Mouse (Mus musculus): ENCODE data around the gene 9430097D07Rik.
A peak's percentile ranks its signal among the peaks of the same experiment; 100 is the strongest.

The 9430097D07Rik gene

DNA sequence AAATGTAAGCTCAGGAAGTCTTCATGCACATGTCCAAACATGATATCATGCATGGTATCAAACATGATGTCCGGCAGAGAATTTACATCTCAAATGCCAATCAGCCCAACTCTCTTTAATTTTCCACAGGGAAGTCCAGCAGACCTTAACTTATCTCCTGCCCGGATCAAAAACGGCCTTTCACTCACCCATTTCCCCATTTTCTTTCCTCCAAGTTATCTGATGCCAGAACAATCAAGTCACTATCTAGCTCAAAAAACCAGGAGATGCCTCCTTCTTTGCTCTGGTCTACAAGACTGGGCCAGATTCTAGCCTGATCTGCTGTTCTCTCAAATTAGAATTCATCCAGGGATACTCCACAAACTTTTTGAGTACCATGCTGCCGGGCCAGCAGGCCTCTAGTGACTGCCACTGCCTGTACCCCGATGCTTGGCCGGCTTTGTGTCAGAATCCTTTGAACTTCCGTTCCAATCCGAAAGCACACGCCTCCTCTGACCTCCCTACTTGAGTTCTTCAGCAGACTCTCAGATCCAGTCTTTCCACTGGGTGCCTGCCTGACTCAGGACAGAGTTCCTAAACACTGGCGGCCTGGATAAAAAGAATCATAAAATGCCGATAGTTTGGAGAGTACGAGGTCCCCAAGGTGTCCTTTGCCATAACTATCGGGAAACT, 41.3 kb downstream of the 9430097D07Rik start:
- DNase-seq, result peak; percentile 79

DNA sequence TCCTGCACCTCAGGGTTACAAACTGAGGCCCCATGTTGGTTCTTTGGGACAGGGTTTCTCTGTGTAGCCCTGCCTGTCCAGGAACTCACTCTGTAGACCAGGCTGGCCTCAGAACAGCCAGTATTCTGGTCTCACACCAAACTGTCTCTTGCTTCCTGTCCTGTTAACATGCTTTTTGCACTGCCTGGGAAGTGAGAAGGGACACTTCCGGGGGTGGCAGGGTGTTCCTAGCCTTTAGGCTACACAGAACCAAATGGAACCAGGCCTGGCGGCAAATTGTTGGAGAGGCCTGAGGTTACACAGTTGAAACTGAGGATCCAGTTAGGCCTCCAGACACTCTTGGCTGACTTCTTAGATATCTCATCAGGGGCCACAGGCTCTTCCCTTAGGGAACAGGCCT, 42.3 kb downstream of the 9430097D07Rik start:
- no peak for DNase-seq

DNA sequence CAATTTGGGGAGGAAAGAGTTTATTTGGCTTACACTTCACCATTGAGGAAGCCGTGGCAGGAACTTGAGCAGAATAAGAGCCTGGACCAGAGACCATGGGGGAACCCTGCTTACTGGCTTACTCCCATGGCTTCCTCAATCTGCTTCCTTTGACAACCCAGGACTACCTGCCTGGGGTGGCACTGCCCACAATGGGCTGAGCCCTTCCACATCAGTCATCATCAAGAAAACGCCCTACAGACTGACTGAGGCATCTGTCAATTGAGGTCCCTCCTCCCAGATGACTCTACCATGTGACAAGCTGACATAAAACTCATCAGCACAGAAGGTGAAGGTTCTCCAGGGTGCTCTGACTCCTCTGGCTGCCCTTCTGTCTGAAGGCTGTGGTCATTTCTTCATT, 45.0 kb downstream of the 9430097D07Rik start:
- DNase-seq, result no peak

DNA sequence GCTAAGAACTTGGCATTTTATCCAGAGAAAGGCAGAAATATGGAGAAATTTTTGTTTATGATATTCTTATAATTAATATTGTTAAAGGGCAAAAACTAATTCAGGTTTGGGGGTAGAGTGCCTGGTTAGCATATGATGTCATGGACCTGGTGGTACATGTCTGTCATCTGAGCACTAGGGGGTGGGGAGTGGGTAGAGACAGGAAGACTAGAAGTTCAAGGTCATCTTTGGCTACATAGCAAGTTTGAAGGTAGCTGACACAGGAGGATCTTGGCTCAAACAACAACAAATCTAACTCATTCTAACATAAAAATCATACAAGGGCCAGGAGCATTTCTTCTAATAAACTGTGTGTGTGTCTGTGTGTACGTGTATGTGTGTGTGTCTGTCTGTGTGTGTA, 47.2 kb downstream of the 9430097D07Rik start:
- no peak for DNase-seq

DNA sequence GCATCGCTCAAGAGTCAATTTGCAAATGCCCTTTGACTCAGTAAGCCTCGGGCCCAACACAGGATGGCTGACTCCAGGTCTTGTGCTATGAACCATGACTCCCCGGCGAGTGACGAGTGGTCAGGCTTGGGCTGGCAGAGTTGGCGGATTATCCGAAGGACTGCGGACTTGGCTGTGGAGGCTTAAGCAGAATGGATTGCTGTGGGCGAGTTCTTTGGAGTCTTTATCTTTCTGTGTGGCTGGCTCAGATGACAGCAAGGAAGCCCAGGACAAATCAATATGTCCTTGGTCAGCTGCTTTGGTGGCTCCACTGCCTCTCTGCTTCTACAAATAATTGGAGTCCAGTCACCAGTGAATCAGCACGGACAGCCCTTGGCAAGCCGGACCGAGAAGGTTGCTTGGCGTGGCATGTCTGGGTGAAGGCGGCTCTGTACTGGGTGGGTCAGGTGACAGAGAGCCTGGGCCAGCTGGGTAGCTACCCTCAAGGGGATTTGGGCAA, 48.0 kb downstream of the 9430097D07Rik start:
- no peak for DNase-seq

DNA sequence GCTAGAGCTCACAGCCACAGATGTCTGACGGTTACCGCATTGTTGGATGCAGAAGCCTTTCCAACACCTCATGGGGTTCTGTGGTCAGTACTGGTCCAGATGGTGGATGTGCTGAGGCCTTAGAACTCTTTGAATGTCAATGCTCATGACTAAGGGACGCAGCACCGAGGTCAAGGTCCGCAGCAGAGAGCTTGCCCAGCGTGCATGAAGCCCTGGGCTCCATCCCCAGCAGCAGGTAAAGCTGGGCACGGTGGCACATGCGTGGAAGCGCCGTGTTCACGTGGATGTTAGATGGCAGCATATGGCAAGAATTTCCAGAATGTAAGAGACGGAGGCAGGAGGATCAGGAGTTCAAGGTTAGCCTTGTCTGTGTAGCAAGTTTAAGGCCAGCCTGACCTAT, 49.7 kb downstream of the 9430097D07Rik start:
- no peak for DNase-seq

DNA sequence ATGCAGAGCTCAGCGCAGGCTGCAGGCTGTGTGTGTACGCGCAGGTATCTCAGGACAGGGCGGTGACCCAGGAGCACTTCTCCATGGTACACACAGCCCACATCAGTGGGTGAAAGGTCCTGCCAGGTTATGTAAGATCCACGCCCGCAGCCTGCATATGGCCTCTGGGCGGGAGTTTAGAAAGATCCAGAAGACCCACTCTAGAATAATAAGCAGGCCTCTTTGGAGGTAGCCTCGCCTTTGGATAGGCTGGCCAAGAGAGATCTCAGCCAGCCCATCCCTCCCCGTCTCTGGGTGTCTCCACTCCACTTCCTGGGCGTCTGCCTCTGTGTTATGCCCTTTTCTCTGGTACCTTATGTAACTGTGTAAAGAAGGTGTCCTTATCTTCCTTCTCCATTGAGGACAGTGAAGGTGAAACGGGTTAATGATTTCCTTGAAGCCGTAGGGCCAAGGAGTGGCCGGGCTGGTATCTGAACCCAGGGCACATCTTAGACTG, 50.9 kb downstream of the 9430097D07Rik start:
- DNase-seq, result no peak

Measured in lung, postnatal 10 days (tissue).